Mouse (Mus musculus) thymus, adult 2 months (tissue): ENCODE data around the gene Adora2a.

Experiments
- CTCF ChIP-seq: fragments of 200-500 bp; IDR thresholded peaks from 2 replicates; pipeline ENCODE4 v1.5.1; 2012; ENCODE audit warnings: mild to moderate bottlenecking, control low read depth, low read length, moderate library complexity, borderline replicate concordance; ENCODE audit not compliant: control insufficient read depth, poor library complexity, insufficient read depth; ENCODE audit errors: extremely low read depth
- POLR2A ChIP-seq: fragments of 200-500 bp; IDR thresholded peaks from 2 replicates; pipeline ENCODE4 v1.6.1; 2012; ENCODE audit warnings: mild to moderate bottlenecking, low read length, control low read depth, moderate library complexity; ENCODE audit not compliant: control insufficient read depth, poor library complexity, insufficient read depth; ENCODE audit errors: extremely low read depth

DNA sequence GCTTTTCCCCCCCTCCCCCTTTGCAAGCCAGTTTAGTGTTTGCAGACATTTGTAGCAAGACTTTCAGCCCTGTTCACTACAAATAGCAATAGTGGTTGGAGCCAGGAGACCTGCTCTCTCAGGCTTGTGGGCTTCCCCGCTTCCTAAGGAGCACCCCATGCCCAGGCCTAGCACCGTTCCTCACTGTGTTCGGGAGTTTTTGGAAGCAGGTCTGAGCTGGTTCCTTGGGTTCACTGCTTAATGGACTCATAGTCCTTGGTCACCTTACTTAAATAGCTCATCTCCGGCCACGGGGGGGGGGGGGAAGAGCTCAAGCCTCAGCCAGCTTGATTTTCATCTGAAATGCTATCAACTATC is 12.7 kb upstream of the Adora2a start:
- no peak for TF ChIP-seq POLR2A
- TF ChIP-seq CTCF, result no peak
